Mouse (Mus musculus): ENCODE measurements around the gene Gm10491. TPM values are rescaled to one million over a fixed set of nuclear protein-coding genes. Genes with fewer than 3 reads are reported as not detected.

Gm10491 gene
- polyA plus RNA-seq, 1 experiment from 2014 or later: not detected

DNA sequence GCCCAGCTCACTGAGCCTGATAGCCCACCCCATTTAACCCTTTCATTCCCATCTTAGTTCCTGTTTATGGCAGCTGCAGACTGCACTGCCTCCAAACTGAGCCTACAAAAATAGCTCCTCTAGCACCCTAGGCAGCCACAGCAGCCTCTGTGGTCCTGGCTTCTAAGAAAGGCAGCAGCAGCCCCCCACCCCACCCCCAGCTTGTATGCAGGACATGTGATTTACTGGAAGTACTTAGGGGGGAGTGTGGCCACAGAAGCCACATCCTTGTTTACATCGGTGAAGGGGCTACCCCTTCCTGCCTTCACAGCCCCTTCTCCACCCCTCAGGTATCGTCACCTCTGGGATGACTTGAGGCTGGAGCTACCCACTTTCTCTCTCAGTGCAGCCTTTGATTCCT, 42.3 kb downstream of the Gm10491 start:
- H3K27me3 ChIP-seq (replicated peaks; ENCODE audit: control insufficient read depth, insufficient read depth, low read length): no peaks in the 10 kb centered on the region
- no peaks in the 10 kb centered on the region for H3K36me3 ChIP-seq (ENCODE audit: control insufficient read depth, insufficient read depth, low read length)
- ATAC-seq: no peak
- no peak overlapping the region for H3K27ac ChIP-seq (ENCODE audit: low read length)
- 66% methylated on average over 2 of the region's 2 CpGs for WGBS
- H3K4me2 ChIP-seq (ENCODE audit: low read depth, low read length): no peak overlapping the region
- no peaks in the 10 kb centered on the region for H3K9me3 ChIP-seq (ENCODE audit: control insufficient read depth, low read length)
- no peak overlapping the region for H3K9ac ChIP-seq (ENCODE audit: low read depth, low read length)
- H3K4me3 ChIP-seq (ENCODE audit: low read length): no peak overlapping the region
- no peaks in the 10 kb centered on the region for H3K4me1 ChIP-seq (ENCODE audit: control insufficient read depth, insufficient read depth, low read length)

GRCm38 (mm10) chrX:7864551-7864950, 43.1 kb downstream of the Gm10491 start:
- Histone ChIP-seq H3K27me3 (replicated peaks; ENCODE audit: control insufficient read depth, insufficient read depth, low read length) (no peaks in the 10 kb centered on the region), H3K9ac (ENCODE audit: low read depth, low read length) (no peak overlapping the region), H3K9me3 (ENCODE audit: control insufficient read depth, low read length) (no peaks in the 10 kb centered on the region), H3K4me1 (ENCODE audit: control insufficient read depth, insufficient read depth, low read length) (no peaks in the 10 kb centered on the region), H3K27ac (ENCODE audit: low read length) (no peak overlapping the region), H3K36me3 (ENCODE audit: control insufficient read depth, insufficient read depth, low read length) (no peaks in the 10 kb centered on the region), H3K4me3 (ENCODE audit: low read length) (no peak overlapping the region), H3K4me2 (ENCODE audit: low read depth, low read length) (no peak overlapping the region)
- no peak for ATAC-seq
- WGBS: 63% methylated on average over 3 of the region's 3 CpGs

DNA sequence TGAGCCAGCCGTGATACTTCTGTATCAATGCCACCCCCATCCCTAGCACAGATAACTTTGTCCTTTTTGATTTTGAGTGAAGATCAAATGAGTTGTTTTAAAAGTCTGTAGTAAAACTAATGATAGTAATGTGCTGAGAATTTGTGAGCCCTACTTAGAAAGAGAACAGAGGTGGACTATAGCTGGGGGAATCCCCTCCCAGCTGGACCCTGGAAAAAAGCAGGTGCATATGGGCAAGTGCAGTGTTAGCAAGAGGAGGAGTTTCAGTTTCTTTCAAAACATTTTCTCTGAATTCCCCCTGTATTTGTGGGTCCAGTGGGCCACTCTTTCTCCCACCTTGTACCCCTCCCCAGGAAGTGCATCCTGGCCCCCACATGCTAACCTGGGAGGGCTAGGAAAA, 44.5 kb downstream of the Gm10491 start:
- Histone ChIP-seq H3K9me3 (ENCODE audit: control insufficient read depth, low read length) (no peaks in the 10 kb centered on the region), H3K4me1 (ENCODE audit: control insufficient read depth, insufficient read depth, low read length) (no peaks in the 10 kb centered on the region), H3K36me3 (ENCODE audit: control insufficient read depth, insufficient read depth, low read length) (no peaks in the 10 kb centered on the region), H3K4me3 (ENCODE audit: low read length) (no peak overlapping the region), H3K27me3 (replicated peaks; ENCODE audit: control insufficient read depth, insufficient read depth, low read length) (no peaks in the 10 kb centered on the region), H3K27ac (ENCODE audit: low read length) (no peak overlapping the region), H3K4me2 (ENCODE audit: low read depth, low read length) (no peak overlapping the region), H3K9ac (ENCODE audit: low read depth, low read length) (no peak overlapping the region)
- ATAC-seq: no peak
- WGBS: 70% methylated on average over 1 of the region's 1 CpGs

DNA sequence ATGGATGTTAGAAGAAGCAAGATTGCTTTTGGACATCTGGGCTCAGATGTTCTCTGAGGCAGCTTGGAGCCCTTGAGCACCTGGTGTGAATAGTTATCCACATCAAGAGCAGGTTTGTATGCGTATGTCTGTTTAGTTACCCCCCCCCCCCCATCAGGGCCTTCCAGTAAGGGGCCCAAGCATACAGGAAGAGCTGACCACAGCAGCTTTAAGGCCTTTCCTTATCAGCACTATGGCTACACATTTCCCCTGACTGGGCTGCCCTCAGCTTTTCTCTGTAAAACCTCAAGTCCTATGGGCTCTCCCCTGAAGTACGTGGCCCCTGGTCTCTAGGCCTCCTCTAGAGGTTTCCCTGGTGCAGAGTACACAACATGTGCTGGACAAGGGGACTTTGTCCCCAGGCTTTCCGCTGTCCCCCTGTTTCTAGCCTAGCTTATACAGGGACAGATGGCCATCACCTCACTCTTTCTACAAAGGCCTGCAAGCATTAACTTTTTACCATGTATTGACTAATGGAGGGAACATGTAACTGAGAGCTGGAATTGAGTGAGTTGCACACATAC, 48.4 kb downstream of the Gm10491 start:
- Histone ChIP-seq H3K4me1 (ENCODE audit: control insufficient read depth, insufficient read depth, low read length) (no peaks in the 10 kb centered on the region), H3K36me3 (ENCODE audit: control insufficient read depth, insufficient read depth, low read length) (no peaks in the 10 kb centered on the region), H3K27me3 (replicated peaks; ENCODE audit: control insufficient read depth, insufficient read depth, low read length) (no peaks in the 10 kb centered on the region), H3K9ac (ENCODE audit: low read depth, low read length) (no peak overlapping the region), H3K4me2 (ENCODE audit: low read depth, low read length) (no peak overlapping the region), H3K9me3 (ENCODE audit: control insufficient read depth, low read length) (no peaks in the 10 kb centered on the region), H3K27ac (ENCODE audit: low read length) (no peak overlapping the region), H3K4me3 (ENCODE audit: low read length) (no peak overlapping the region)
- WGBS: 80% methylated on average over 3 of the region's 3 CpGs
- ATAC-seq: peak; percentile 64

Other genes starting within 250 kb of the Gm10491 start
- gene Plp2, start 236.4 kb downstream of the Gm10491 start, polyA plus RNA-seq (2015; fragmentation: Nextera tagmentation; extraction: Ambion mirVana): 187 and 205 TPM in 2 replicates
- gene Magix, start 226.6 kb downstream of the Gm10491 start, polyA plus RNA-seq (2015; fragmentation: Nextera tagmentation; extraction: Ambion mirVana): 0.71 and 0.93 TPM in 2 replicates
- gene Gpkow, start 210.7 kb downstream of the Gm10491 start, polyA plus RNA-seq (2015; fragmentation: Nextera tagmentation; extraction: Ambion mirVana): 28.0 and 29.5 TPM in 2 replicates
- gene Wdr45, start 193.5 kb downstream of the Gm10491 start, polyA plus RNA-seq (2015; fragmentation: Nextera tagmentation; extraction: Ambion mirVana): 25.8 and 26.6 TPM in 2 replicates
- gene Gm45208, start 185.6 kb downstream of the Gm10491 start, polyA plus RNA-seq (2015; fragmentation: Nextera tagmentation; extraction: Ambion mirVana): 0.37 TPM in 1 of 2 replicates, not detected in the other
- 59.7 and 60.8 TPM in 2 replicates for gene Praf2, start 179.4 kb downstream of the Gm10491 start, polyA plus RNA-seq (2015; fragmentation: Nextera tagmentation; extraction: Ambion mirVana)
- gene Ccdc120, start 156.9 kb downstream of the Gm10491 start, polyA plus RNA-seq (2015; fragmentation: Nextera tagmentation; extraction: Ambion mirVana): 9.2 and 12.0 TPM in 2 replicates
- gene Tfe3, start 145.3 kb downstream of the Gm10491 start, polyA plus RNA-seq (2015; fragmentation: Nextera tagmentation; extraction: Ambion mirVana): 19.2 and 21.2 TPM in 2 replicates
- 36.6 and 37.5 TPM in 2 replicates for gene Gripap1, start 118.1 kb downstream of the Gm10491 start, polyA plus RNA-seq (2015; fragmentation: Nextera tagmentation; extraction: Ambion mirVana)
- 1.2 and 1.3 TPM in 2 replicates for gene Kcnd1, start 85.5 kb downstream of the Gm10491 start, polyA plus RNA-seq (2015; fragmentation: Nextera tagmentation; extraction: Ambion mirVana)
- 25.9 and 27.7 TPM in 2 replicates for gene Otud5, start 66.5 kb downstream of the Gm10491 start, polyA plus RNA-seq (2015; fragmentation: Nextera tagmentation; extraction: Ambion mirVana)
- gene Pim2, start 29.6 kb downstream of the Gm10491 start, polyA plus RNA-seq (2015; fragmentation: Nextera tagmentation; extraction: Ambion mirVana): 13.6 and 15.3 TPM in 2 replicates
- 46.5 and 50.8 TPM in 2 replicates for gene Slc35a2, start 23.8 kb downstream of the Gm10491 start, polyA plus RNA-seq (2015; fragmentation: Nextera tagmentation; extraction: Ambion mirVana)
- 95.3 and 101 TPM in 2 replicates for gene Pqbp1, start 8.6 kb downstream of the Gm10491 start, polyA plus RNA-seq (2015; fragmentation: Nextera tagmentation; extraction: Ambion mirVana)
- gene Timm17b, start 8.5 kb downstream of the Gm10491 start, polyA plus RNA-seq (2015; fragmentation: Nextera tagmentation; extraction: Ambion mirVana): 132 and 141 TPM in 2 replicates
- not detected in 2 replicates for gene Gm10490, start 1.7 kb upstream of the Gm10491 start, polyA plus RNA-seq (2015; fragmentation: Nextera tagmentation; extraction: Ambion mirVana)
- 10.6 and 10.7 TPM in 2 replicates for gene Pcsk1n, start 12.0 kb upstream of the Gm10491 start, polyA plus RNA-seq (2015; fragmentation: Nextera tagmentation; extraction: Ambion mirVana)
- gene Eras, start 20.8 kb upstream of the Gm10491 start, polyA plus RNA-seq (2015; fragmentation: Nextera tagmentation; extraction: Ambion mirVana): not detected in 2 replicates
- gene Hdac6, start 40.1 kb upstream of the Gm10491 start, polyA plus RNA-seq (2015; fragmentation: Nextera tagmentation; extraction: Ambion mirVana): 16.8 and 17.3 TPM in 2 replicates
- 0.93 and 2.5 TPM in 2 replicates for gene Gata1, start 70.2 kb upstream of the Gm10491 start, polyA plus RNA-seq (2015; fragmentation: Nextera tagmentation; extraction: Ambion mirVana)
- gene Glod5, start 110.7 kb upstream of the Gm10491 start, polyA plus RNA-seq (2015; fragmentation: Nextera tagmentation; extraction: Ambion mirVana): 8.8 and 12.7 TPM in 2 replicates
- 36.7 and 43.7 TPM in 2 replicates for gene Suv39h1, start 166.9 kb upstream of the Gm10491 start, polyA plus RNA-seq (2015; fragmentation: Nextera tagmentation; extraction: Ambion mirVana)
- 0.61 and 0.87 TPM in 2 replicates for gene Was, start 182.7 kb upstream of the Gm10491 start, polyA plus RNA-seq (2015; fragmentation: Nextera tagmentation; extraction: Ambion mirVana)
- gene Wdr13, start 225.1 kb upstream of the Gm10491 start, polyA plus RNA-seq (2015; fragmentation: Nextera tagmentation; extraction: Ambion mirVana): 19.8 and 22.3 TPM in 2 replicates
- 372 and 405 TPM in 2 replicates for gene Rbm3, start 238.0 kb upstream of the Gm10491 start, polyA plus RNA-seq (2015; fragmentation: Nextera tagmentation; extraction: Ambion mirVana)

Measured in intestine, embryonic 16.5 days (tissue).